ENCODE assay signal across 9 mouse cellular contexts in genomic region chr2:130789039-130789438, GRCm38 (mm10).
"Had no signal": no experiment of that assay in that cellular context is flagged by ENCODE, and none has a peak within 500 bp of the region (broad histone marks: within the 10 kb centered on the region; RNA-seq: fewer than 3 reads in every experiment).

No protein-coding gene starts in this region.

- DNase-seq: kidney, adult 11 months; kidney, adult 9 months; kidney, postnatal 36 days; lung, embryonic 14.5 days; lung, postnatal 10 days; lung, postnatal 4 days; midbrain, embryonic 14.5 days; thymus, adult 2 months; thymus, postnatal 4 days had no signal
